Mouse (Mus musculus): Measurements from ENCODE around the gene Tcl1b2. TPM values are rescaled to one million over a fixed set of nuclear protein-coding genes. Genes with fewer than 3 reads are reported as not detected.
"Not testable (repeated sequence)": the region's sequence is repeated elsewhere in the genome, so short reads cannot be mapped to it uniquely, and the experiment has no call there.

Tcl1b2 gene
- polyA plus RNA-seq, 1 experiment from 2014 or later = not detected

- not testable (repeated sequence) for H3K4me3 ChIP-seq (ENCODE audit: low read depth, low read length); H3K4me2 ChIP-seq (replicated peaks; ENCODE audit: low read depth, low read length); H3K9ac ChIP-seq (replicated peaks; ENCODE audit: low read depth); H3K36me3 ChIP-seq (ENCODE audit: insufficient read depth, low read length); H3K9me3 ChIP-seq (ENCODE audit: low read length); DNase-seq (ENCODE audit: low spot score); H3K27ac ChIP-seq (ENCODE audit: low read length); ATAC-seq; H3K4me1 ChIP-seq (ENCODE audit: insufficient read depth, low read depth, low read length); H3K27me3 ChIP-seq (replicated peaks; ENCODE audit: insufficient read depth, low read length)
- 58% methylated on average over 1 of the region's 1 CpGs for WGBS
Observed at GRCm38 (mm10) chr12:105137729-105138128, 8.1 kb upstream of the Tcl1b2 start.

- 91% methylated on average over 3 of the region's 3 CpGs for WGBS
- H3K27ac ChIP-seq (ENCODE audit: low read length) = no peak overlapping the region
Observed at GRCm38 (mm10) chr12:105143096-105143495, 2.7 kb upstream of the Tcl1b2 start.

GRCm38 (mm10) chr12:105144928-105145327 lies 886 bp upstream of the Tcl1b2 start:
- H3K4me3 ChIP-seq (ENCODE audit: low read depth, low read length); H3K27ac ChIP-seq (ENCODE audit: low read length); H3K9me3 ChIP-seq (ENCODE audit: low read length); DNase-seq (ENCODE audit: low spot score); H3K4me2 ChIP-seq (replicated peaks; ENCODE audit: low read depth, low read length); H3K4me1 ChIP-seq (ENCODE audit: insufficient read depth, low read depth, low read length); ATAC-seq; H3K27me3 ChIP-seq (replicated peaks; ENCODE audit: insufficient read depth, low read length); H3K36me3 ChIP-seq (ENCODE audit: insufficient read depth, low read length); H3K9ac ChIP-seq (replicated peaks; ENCODE audit: low read depth): not testable (repeated sequence)
- 36% methylated on average over 1 of the region's 1 CpGs for WGBS

More at GRCm38 (mm10) chr12:105143096-105143495, 2.7 kb upstream of the Tcl1b2 start:
- Histone ChIP-seq H3K27me3 (replicated peaks; ENCODE audit: insufficient read depth, low read length) (no peaks in the 10 kb centered on the region), H3K4me3 (ENCODE audit: low read depth, low read length) (no peak overlapping the region), H3K4me1 (ENCODE audit: insufficient read depth, low read depth, low read length) (no peaks in the 10 kb centered on the region), H3K4me2 (replicated peaks; ENCODE audit: low read depth, low read length) (no peak overlapping the region), H3K9ac (replicated peaks; ENCODE audit: low read depth) (no peak overlapping the region), H3K36me3 (ENCODE audit: insufficient read depth, low read length) (no peaks in the 10 kb centered on the region), H3K9me3 (ENCODE audit: low read length) (no peaks in the 10 kb centered on the region)
- DNase-seq (ENCODE audit: low spot score) (no peak), ATAC-seq (no peak)
- no peak for TF ChIP-seq EP300 (IDR thresholded peaks at IDR 0.05)
- TF ChIP-seq CTCF (IDR thresholded peaks at IDR 0.05) = no peak

GRCm38 (mm10) chr12:105155286-105155685 lies 9.5 kb downstream of the Tcl1b2 start:
- H3K27me3 ChIP-seq (replicated peaks; ENCODE audit: insufficient read depth, low read length); ATAC-seq; H3K9ac ChIP-seq (replicated peaks; ENCODE audit: low read depth); H3K4me2 ChIP-seq (replicated peaks; ENCODE audit: low read depth, low read length); H3K4me1 ChIP-seq (ENCODE audit: insufficient read depth, low read depth, low read length); H3K27ac ChIP-seq (ENCODE audit: low read length); DNase-seq (ENCODE audit: low spot score); H3K4me3 ChIP-seq (ENCODE audit: low read depth, low read length); H3K9me3 ChIP-seq (ENCODE audit: low read length); H3K36me3 ChIP-seq (ENCODE audit: insufficient read depth, low read length): not testable (repeated sequence)
- WGBS = 67% methylated on average over 4 of the region's 4 CpGs

- ATAC-seq (no peak), DNase-seq (ENCODE audit: low spot score) (no peak)
- no peaks in the 10 kb centered on the region for H3K27me3 ChIP-seq (replicated peaks; ENCODE audit: insufficient read depth, low read length)
- no peak for TF ChIP-seq CTCF (IDR thresholded peaks at IDR 0.05)
- no peak for TF ChIP-seq EP300 (IDR thresholded peaks at IDR 0.05)
- H3K4me1 ChIP-seq (ENCODE audit: insufficient read depth, low read depth, low read length) = no peaks in the 10 kb centered on the region
- 72% methylated on average over 6 of the region's 6 CpGs for WGBS
- no peak overlapping the region for H3K27ac ChIP-seq (ENCODE audit: low read length)
- no peaks in the 10 kb centered on the region for H3K36me3 ChIP-seq (ENCODE audit: insufficient read depth, low read length)
- H3K4me3 ChIP-seq (ENCODE audit: low read depth, low read length) = no peak overlapping the region
- H3K9ac ChIP-seq (replicated peaks; ENCODE audit: low read depth) = no peak overlapping the region
- H3K4me2 ChIP-seq (replicated peaks; ENCODE audit: low read depth, low read length) = no peak overlapping the region
- no peaks in the 10 kb centered on the region for H3K9me3 ChIP-seq (ENCODE audit: low read length)
Observed at GRCm38 (mm10) chr12:105158842-105159241, 13.0 kb downstream of the Tcl1b2 start.

DNA sequence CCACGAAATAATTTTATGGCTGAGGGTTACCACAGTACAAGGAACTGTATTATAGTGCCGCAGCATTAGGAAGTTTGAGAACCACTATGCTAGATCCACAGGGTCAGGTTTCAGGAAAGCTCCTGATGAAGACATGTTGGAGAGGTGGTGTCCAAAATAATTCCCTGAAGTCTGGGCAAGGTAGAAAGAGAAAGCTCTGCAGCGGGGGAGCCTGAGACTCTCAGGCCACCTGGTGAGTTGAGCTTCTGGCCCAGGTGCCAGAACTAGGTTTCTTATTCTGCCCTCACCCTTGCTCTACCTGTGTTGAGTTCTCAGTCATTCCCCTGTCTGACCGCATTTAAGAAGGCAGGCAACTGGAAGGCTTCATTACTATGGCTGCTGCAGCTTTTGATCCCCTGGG lies 13.6 kb downstream of the Tcl1b2 start, which contains the start of gene Tcl1b1:
Gene Tcl1b1, plus strand, starts transcription at position 301 of the 400 bp plus-strand sequence.
- no peak within 1 kb of the TSS for H3K4me3 ChIP-seq (ENCODE audit: low read depth, low read length)
- H3K4me1 ChIP-seq (ENCODE audit: insufficient read depth, low read depth, low read length) = no peaks in the 10 kb centered on the region
- ATAC-seq (no peak), DNase-seq (ENCODE audit: low spot score) (no peak)
- 64% methylated on average over 4 of the region's 4 CpGs for WGBS
- no peaks in the 10 kb centered on the region for H3K9me3 ChIP-seq (ENCODE audit: low read length)
- TF ChIP-seq CTCF (IDR thresholded peaks at IDR 0.05) (no peak), EP300 (IDR thresholded peaks at IDR 0.05) (no peak)
- H3K27ac ChIP-seq (ENCODE audit: low read length) = no peak within 1 kb of the TSS
- H3K27me3 ChIP-seq (replicated peaks; ENCODE audit: insufficient read depth, low read length) = no peaks in the 10 kb centered on the region
- H3K36me3 ChIP-seq (ENCODE audit: insufficient read depth, low read length) = no peaks in the 10 kb centered on the region
- H3K4me2 ChIP-seq (replicated peaks; ENCODE audit: low read depth, low read length) = no peak within 1 kb of the TSS
- H3K9ac ChIP-seq (replicated peaks; ENCODE audit: low read depth) = no peak within 1 kb of the TSS

- Histone ChIP-seq H3K4me1 (ENCODE audit: insufficient read depth, low read depth, low read length) (no peaks in the 10 kb centered on the region), H3K9me3 (ENCODE audit: low read length) (no peaks in the 10 kb centered on the region), H3K36me3 (ENCODE audit: insufficient read depth, low read length) (no peaks in the 10 kb centered on the region), H3K9ac (replicated peaks; ENCODE audit: low read depth) (no peak overlapping the region), H3K4me2 (replicated peaks; ENCODE audit: low read depth, low read length) (no peak overlapping the region), H3K27ac (ENCODE audit: low read length) (no peak overlapping the region), H3K27me3 (replicated peaks; ENCODE audit: insufficient read depth, low read length) (no peaks in the 10 kb centered on the region), H3K4me3 (ENCODE audit: low read depth, low read length) (no peak overlapping the region)
- no peak for DNase-seq (ENCODE audit: low spot score)
- ATAC-seq = no peak
- WGBS = 77% methylated on average over 3 of the region's 3 CpGs
- TF ChIP-seq EP300 (IDR thresholded peaks at IDR 0.05) (no peak), CTCF (IDR thresholded peaks at IDR 0.05) (no peak)
Observed at GRCm38 (mm10) chr12:105166734-105167133, 20.9 kb downstream of the Tcl1b2 start.
